Mouse (Mus musculus): ENCODE measurements around the gene Tnfaip2. TPM values are rescaled to one million over a fixed set of nuclear protein-coding genes. Genes with fewer than 3 reads are reported as not detected.
A peak's percentile ranks its signal among the peaks of the same experiment; 100 is the strongest.

Gene Tnfaip2
- polyA plus RNA-seq, 1 experiment from 2014 or later: 3.0 TPM

DNA sequence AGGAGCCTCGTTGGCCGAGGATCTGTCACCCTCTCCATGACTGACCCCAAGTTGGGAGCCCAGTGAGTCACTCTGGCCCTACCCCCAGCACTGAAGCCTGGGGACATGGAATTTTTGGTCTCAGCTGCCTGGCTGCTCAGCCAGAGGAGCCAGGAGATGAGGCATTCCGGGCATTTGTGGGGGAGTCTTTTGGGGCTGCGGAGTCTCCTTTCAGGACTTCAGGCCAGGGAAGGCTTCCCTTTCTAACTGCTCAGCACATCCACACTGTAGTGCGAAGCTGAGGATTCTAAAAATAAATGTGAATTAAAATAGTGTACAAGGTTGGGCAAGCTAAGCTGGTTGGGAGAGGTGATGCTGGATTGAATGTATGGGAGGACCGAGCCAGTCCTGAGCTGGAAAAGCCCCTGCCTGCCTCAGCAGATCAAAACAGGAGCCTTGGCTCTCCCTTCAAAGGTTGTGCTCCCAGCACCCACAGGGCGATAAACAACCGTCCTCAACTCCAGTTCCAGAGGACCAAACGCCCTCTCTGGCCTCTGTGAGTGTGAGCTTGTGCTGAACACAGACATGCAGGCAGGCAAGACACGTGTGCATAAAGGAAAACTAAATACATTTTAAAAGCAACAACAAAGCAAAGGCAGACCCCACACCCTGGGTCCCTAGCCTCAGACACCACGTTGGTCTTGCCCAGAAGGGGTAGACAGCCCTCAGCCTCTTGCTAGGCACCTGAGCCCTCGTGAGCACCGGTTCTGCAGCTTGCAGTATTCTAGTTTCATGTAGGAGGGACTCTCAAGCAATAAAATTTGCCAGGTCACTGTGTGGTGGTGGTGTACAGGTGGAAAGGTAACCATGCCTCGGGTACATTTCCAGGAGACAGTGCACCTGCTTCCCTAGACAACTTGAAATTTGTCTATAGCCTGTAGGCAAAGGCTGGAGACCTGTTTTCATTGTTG is 11.1 kb upstream of the Tnfaip2 start:
- Histone ChIP-seq H3K4me3 (no peak overlapping the region), H3K27ac (no peak overlapping the region), H3K4me1 (replicated peaks) (peaks cover 75% of the 10 kb centered on the region), H3K36me3 (no peaks in the 10 kb centered on the region), H3K27me3 (ENCODE audit: insufficient read depth, poor library complexity, severe bottlenecking) (peaks cover 97% of the 10 kb centered on the region), H3K9me3 (no peaks in the 10 kb centered on the region)
- no peak for DNase-seq (ENCODE audit: low spot score)
- 26% methylated on average over 14 of the region's 14 CpGs for WGBS

DNA sequence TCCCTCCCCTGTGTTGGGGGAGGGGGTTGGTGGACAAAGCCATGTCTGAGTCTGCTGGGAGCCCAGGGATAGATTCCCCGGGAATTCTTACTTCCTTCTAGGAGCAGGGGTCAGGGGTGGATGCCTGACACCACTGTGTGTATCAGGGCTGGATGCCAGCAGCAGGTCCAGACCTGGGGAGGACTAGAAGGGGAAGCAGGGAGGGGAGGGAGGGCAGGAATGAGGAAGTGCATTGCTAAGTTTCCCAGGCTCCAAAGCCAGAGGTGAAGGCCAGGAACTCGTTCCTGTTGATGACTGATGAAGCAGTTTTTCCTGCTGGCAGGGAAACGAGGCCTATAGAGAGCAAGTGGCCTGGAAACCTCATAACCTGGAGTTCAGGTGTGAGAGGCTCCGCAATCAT is 10.2 kb upstream of the Tnfaip2 start:
- Histone ChIP-seq H3K36me3 (no peaks in the 10 kb centered on the region), H3K27ac (0 out of 2 replicates have a peak overlapping the region, but pooled peaks have one; percentile 45), H3K27me3 (ENCODE audit: insufficient read depth, poor library complexity, severe bottlenecking) (peaks cover 97% of the 10 kb centered on the region), H3K9me3 (no peaks in the 10 kb centered on the region), H3K4me1 (replicated peaks) (peaks cover 76% of the 10 kb centered on the region), H3K4me3 (no peak overlapping the region)
- 32% methylated on average over 4 of the region's 4 CpGs for WGBS
- DNase-seq (ENCODE audit: low spot score): no peak

DNA sequence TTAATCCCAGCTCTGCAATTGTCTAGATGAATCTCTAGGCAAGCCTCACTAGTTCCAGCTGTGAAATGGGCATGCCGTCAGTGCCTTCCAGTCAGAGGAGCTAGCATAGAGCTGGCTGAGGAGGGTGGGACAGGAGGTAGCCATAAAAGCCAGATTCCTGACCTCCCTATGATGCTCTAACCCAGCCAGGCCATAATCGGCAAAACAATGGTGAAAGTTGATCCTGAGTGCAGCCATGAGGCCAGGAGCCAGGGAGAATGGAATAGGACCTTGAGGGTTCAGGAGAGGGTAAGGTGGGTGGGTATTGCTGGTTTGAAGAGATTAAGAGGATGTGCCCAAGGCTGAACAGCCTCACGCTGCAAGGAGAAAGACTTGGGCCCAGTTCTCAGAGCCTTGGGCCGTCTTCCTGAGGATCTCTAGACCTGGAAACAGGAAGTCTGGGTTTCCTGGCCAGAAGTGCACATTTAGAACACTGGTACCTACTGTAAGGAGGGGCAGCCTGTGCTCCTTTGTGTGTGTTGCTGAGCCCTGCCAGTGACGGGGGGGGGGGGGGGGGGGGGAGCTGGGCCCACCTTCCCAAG is 9.4 kb upstream of the Tnfaip2 start:
- Histone ChIP-seq H3K27ac (peak overlapping the region; percentile 45; the same call in 1 of the 2 replicates), H3K9me3 (no peaks in the 10 kb centered on the region), H3K4me3 (no peak overlapping the region), H3K36me3 (no peaks in the 10 kb centered on the region), H3K4me1 (replicated peaks) (peaks cover 77% of the 10 kb centered on the region), H3K27me3 (ENCODE audit: insufficient read depth, poor library complexity, severe bottlenecking) (peaks cover 94% of the 10 kb centered on the region)
- WGBS: 52% methylated on average over 5 of the region's 5 CpGs
- DNase-seq (ENCODE audit: low spot score): no peak

DNA sequence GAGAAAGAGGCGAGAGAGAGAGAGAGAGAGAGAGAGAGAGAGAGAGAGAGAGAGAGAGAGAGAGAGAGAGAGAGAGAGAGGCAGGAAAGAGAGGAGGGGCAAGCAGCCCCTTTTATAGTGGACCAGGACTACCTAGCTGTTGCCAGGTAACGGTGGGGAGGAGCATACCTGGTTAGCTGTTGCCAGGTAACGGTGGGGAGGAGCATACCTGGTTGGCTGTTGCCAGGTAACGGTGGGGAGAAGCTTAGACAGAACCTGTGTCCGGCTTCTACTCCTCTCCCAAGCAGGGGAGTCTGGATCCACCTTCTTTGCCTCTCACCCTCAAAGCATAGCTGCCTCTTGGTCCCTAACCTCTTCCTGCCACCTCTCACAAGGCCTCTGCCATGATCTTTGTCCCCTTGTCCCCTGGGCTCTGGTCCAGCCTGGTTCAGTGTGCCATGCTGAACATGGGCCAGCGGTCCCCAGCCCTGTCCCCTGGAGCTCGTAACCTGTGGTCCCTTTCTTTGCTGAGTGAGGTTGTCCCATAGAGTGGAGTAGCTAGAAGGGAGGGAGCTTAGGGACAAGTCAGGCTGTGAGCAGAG is 8.0 kb upstream of the Tnfaip2 start:
- no peak for DNase-seq (ENCODE audit: low spot score)
- Histone ChIP-seq H3K4me3 (no peak overlapping the region), H3K9me3 (no peaks in the 10 kb centered on the region), H3K4me1 (replicated peaks) (peaks cover 63% of the 10 kb centered on the region), H3K27ac (peak overlapping the region; percentile 67), H3K27me3 (ENCODE audit: insufficient read depth, poor library complexity, severe bottlenecking) (peaks cover 86% of the 10 kb centered on the region), H3K36me3 (no peaks in the 10 kb centered on the region)
- 31% methylated on average over 7 of the region's 7 CpGs for WGBS

DNA sequence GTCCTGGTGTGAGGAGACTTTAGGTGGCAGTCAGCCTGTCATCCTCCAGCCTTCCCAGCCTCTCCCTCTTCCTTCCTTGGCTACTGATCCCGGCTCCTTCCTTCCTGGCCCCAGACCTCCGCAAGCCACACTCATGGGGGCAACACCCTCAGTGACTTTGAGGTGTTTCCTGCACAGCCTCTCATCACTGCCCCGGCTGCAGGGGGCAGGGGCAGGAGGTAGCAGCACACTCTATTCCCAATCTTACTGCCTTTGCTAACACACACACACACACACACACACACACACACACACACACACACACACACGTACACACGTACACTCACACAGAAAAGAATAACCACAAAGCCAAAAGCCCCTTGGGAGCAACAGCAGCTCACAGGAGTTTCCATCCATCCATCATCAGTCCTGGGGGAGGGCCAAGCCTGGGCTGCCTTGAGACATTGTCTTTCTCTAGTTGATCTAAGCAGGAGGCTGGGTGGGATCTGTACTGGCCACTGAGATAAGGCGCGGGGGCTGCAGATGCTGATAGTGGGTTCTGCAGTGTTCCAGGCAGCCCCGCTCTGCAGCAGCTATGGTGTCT is 7.4 kb upstream of the Tnfaip2 start:
- DNase-seq (ENCODE audit: low spot score): no peak
- no peaks in the 10 kb centered on the region for H3K36me3 ChIP-seq
- peaks cover 57% of the 10 kb centered on the region for H3K4me1 ChIP-seq (replicated peaks)
- H3K27ac ChIP-seq: peak overlapping the region; percentile 67; the same call in 1 of the 2 replicates
- H3K4me3 ChIP-seq: no peak overlapping the region
- 39% methylated on average over 8 of the region's 8 CpGs for WGBS
- peaks cover 84% of the 10 kb centered on the region for H3K27me3 ChIP-seq (ENCODE audit: insufficient read depth, poor library complexity, severe bottlenecking)
- no peaks in the 10 kb centered on the region for H3K9me3 ChIP-seq

DNA sequence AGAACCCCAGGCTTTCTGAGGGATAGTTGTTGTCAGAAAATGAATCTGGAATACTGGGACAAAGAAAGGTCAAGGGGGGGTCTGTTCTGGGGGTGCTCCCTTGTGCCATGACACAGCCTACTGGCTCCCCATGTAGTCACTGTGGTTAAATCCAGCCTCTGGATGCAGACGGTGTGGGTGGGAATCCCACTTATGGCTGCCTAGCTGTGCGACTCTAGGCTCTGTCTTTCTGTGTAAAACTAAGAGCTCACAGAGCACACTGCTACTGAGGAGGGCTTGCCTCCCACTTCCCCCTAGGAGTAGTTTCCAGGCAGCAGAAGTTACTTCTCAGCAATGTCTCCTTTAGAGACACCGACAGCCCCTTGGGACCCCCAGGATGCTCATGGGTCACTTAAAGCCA is 6.1 kb upstream of the Tnfaip2 start:
- Histone ChIP-seq H3K4me3 (no peak overlapping the region), H3K9me3 (no peaks in the 10 kb centered on the region), H3K27me3 (ENCODE audit: insufficient read depth, poor library complexity, severe bottlenecking) (peaks cover 83% of the 10 kb centered on the region), H3K4me1 (replicated peaks) (peaks cover 44% of the 10 kb centered on the region), H3K36me3 (no peaks in the 10 kb centered on the region), H3K27ac (no peak overlapping the region)
- DNase-seq (ENCODE audit: low spot score): no peak
- WGBS: 85% methylated on average over 3 of the region's 3 CpGs

DNA sequence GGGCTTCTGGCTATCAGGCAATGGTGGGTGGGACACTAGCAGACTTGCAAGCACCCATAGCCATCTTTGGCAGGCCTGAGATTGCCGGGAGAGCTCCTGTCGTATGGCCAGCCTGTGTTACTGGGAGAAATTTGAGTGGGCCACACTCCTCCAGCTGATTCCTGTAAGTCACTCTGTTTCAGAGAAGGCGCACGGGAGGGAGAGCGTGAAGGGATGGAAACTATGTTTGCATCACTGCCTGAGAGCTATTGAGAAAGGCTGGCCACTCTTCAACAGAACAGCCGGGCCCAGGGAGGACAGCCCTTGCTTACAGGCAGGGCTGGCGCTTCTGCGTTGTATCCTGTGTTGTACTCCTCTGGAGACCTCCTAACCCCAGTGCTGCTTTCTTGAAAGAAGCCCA is 5.6 kb upstream of the Tnfaip2 start:
- DNase-seq (ENCODE audit: low spot score): no peak
- 75% methylated on average over 8 of the region's 8 CpGs for WGBS
- no peak overlapping the region for H3K4me3 ChIP-seq
- H3K9me3 ChIP-seq: no peaks in the 10 kb centered on the region
- H3K4me1 ChIP-seq (replicated peaks): peaks cover 44% of the 10 kb centered on the region
- no peaks in the 10 kb centered on the region for H3K36me3 ChIP-seq
- peaks cover 83% of the 10 kb centered on the region for H3K27me3 ChIP-seq (ENCODE audit: insufficient read depth, poor library complexity, severe bottlenecking)
- H3K27ac ChIP-seq: no peak overlapping the region

DNA sequence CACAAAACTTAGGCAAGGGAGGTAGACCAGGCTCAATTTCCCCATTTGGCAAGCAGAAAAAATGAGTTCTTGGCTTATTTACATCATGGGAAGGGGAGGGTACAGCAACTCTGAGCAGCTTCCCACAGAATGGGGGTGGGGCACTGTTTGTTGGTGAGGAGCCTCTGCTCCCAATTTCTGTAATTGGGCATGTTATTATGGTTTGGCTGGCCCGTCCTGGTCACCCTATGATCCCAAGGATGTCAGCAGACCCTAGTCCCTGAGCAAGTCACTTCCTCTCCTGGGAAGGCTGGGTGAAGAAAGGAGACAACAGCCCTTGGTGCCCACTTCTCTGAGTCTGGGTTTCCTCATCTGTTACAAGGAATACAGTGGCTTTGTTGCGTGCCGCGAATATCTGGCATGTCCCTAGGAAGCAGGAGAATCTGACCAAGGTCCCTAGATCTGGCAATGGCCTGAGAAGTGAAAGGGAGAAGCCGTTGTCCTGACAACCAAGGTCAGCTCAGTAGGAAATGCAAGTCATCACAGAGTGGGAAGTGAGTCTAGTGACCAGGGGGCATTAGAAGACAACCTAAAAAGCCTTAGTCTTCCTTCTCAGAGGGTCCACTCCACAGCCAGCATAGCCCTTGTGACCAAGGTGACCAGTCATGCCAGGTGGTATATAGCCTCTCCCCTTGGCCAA is 4.9 kb upstream of the Tnfaip2 start:
- no peak overlapping the region for H3K4me3 ChIP-seq
- peaks cover 83% of the 10 kb centered on the region for H3K27me3 ChIP-seq (ENCODE audit: insufficient read depth, poor library complexity, severe bottlenecking)
- WGBS: 73% methylated on average over 5 of the region's 5 CpGs
- DNase-seq (ENCODE audit: low spot score): no peak
- peaks cover 44% of the 10 kb centered on the region for H3K4me1 ChIP-seq (replicated peaks)
- H3K36me3 ChIP-seq: no peaks in the 10 kb centered on the region
- H3K27ac ChIP-seq: no peak overlapping the region
- no peaks in the 10 kb centered on the region for H3K9me3 ChIP-seq

DNA sequence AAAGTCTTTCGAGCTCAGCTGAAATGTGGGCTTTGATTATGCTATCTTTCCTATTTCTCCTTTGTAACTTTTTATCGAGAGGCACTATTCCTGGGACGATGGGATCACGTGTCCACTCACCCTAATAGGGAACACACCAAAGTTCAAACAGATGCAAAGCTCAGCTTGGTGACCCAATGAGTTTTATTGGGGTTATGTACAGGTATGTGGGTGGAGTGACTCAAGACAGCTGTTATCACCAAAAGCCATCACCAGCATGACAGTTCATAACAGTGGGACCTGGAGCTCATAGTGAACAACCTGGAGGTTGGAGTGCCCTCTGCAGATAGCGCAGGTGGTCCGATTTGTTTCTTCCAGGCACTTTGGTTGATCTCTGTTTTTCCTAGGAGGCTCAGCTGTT is 3.4 kb upstream of the Tnfaip2 start:
- WGBS: 87% methylated on average over 6 of the region's 6 CpGs
- DNase-seq (ENCODE audit: low spot score): no peak
- H3K9me3 ChIP-seq: no peaks in the 10 kb centered on the region
- H3K27me3 ChIP-seq (ENCODE audit: insufficient read depth, poor library complexity, severe bottlenecking): peaks cover 83% of the 10 kb centered on the region
- H3K4me3 ChIP-seq: no peak overlapping the region
- H3K4me1 ChIP-seq (replicated peaks): peaks cover 49% of the 10 kb centered on the region
- H3K27ac ChIP-seq: no peak overlapping the region
- no peaks in the 10 kb centered on the region for H3K36me3 ChIP-seq

DNA sequence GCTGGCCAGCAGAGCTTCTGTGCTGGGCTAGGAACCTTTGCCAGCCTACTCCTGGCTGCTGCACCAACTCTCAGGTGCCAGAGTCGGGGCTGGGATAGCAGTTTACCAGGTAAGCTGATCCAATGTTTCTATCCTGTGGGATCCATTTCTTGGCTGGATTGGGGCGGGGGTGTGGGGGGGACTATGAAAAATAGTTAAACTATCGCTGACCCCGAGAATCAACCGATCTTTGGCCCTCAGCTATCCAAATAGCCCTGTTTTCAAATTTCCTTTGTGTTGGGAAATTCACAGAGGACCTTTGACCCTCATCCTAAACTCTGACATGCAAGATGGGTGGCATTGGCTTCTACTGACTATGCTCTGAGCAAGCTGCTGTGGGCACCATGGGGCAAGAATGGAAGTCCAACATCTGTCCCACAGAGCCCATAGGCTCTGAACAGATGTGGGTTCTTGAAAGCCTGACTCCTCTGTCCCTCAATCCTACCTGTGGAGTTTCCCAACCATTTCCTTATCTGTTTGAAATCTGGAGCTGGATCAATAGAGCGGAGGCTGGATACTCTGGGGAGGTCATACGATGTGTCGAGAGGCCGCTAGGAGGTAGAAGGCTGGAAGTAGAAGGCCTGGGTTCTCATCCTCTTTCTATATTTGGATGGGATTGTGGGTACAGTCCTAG is 1.4 kb upstream of the Tnfaip2 start:
- peaks cover 85% of the 10 kb centered on the region for H3K27me3 ChIP-seq (ENCODE audit: insufficient read depth, poor library complexity, severe bottlenecking)
- no peaks in the 10 kb centered on the region for H3K36me3 ChIP-seq
- H3K4me1 ChIP-seq (replicated peaks): peaks cover 45% of the 10 kb centered on the region
- no peaks in the 10 kb centered on the region for H3K9me3 ChIP-seq
- 92% methylated on average over 9 of the region's 9 CpGs for WGBS
- H3K4me3 ChIP-seq: no peak overlapping the region
- no peak overlapping the region for H3K27ac ChIP-seq
- no peak for DNase-seq (ENCODE audit: low spot score)

DNA sequence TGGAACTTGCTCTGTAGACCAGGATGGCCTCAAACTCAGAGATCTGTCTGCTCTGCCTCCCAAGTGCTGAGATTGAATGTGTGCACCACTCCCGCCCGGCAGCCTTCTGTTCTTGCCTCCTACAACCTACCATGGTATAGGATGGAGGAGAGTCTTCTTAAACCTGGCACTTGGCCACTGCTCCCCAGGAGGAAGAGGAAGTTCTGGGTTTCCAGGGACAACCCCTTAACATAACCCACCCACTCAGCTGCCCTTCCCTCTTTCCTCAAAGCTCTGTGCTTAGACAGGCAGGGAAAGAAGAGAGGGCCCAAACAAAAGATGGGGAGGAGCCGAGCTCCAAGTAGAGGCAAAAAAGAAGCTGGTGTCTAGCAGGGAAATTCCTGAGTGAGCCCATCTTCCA is 746 bp upstream of the Tnfaip2 start:
- H3K9me3 ChIP-seq: no peaks in the 10 kb centered on the region
- H3K36me3 ChIP-seq: no peaks in the 10 kb centered on the region
- 49% methylated on average over 3 of the region's 3 CpGs for WGBS
- peaks cover 49% of the 10 kb centered on the region for H3K4me1 ChIP-seq (replicated peaks)
- no peak for DNase-seq (ENCODE audit: low spot score)
- H3K27ac ChIP-seq: no peak overlapping the region
- peak overlapping the region; percentile 58; the same call in 1 of the 2 replicates for H3K4me3 ChIP-seq
- peaks cover 85% of the 10 kb centered on the region for H3K27me3 ChIP-seq (ENCODE audit: insufficient read depth, poor library complexity, severe bottlenecking)

Data from hindbrain, embryonic 10.5 days (tissue).